ENCODE assay signal across 31 mouse cellular contexts in the genomic region with DNA sequence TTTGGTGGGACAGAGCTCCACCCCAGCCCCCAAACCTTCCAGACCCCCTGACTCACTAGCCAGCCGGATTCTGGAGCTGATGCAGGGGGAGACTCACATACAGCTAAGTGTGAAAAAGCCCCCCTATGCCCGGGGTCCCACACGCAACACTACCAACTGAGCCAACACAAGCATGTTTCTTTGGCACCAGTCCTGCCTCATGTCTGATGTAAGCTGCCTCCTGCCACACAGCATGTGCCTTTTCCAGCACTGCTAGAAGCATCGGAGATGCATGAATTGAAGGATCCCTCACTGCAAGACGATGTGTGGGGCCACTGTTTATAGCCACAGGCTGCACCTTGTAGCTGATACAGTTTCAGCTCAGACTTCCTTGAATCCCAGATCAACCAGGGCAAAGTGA. TPM values are rescaled to one million over a fixed set of nuclear protein-coding genes. Genes with fewer than 3 reads are reported as not detected.
DNase-seq lines count a peak whose midpoint lies in the region; ATAC-seq and TF ChIP-seq lines count a peak whose summit lies in the region.
"Had no signal": no experiment of that assay in that cellular context is flagged by ENCODE, and none has a peak within 500 bp of the region (broad histone marks: within the 10 kb centered on the region; RNA-seq: fewer than 3 reads in every experiment).

No protein-coding gene starts in this region.

- peak; percentile 68; the same call in 1 of the 2 replicates for ATAC-seq in forebrain, embryonic 14.5 days
- ATAC-seq in forebrain, embryonic 11.5 days (replicated peaks; ENCODE audit: low FRiP score), result no peak
- ATAC-seq: activated CD4-positive, CD25-positive, alpha-beta regulatory T cell, adult 4 months; intestine, postnatal 0 days had no signal

- no peak for TF ChIP-seq POLR2A in brain, embryonic 14.5 days (IDR thresholded peaks at IDR 0.05; ENCODE audit: borderline replicate concordance, extremely low read depth, insufficient read depth, insufficient read length, poor library complexity, severe bottlenecking)

- H3K4me2 ChIP-seq in forebrain, embryonic 14.5 days (ENCODE audit: low read length), result no peak overlapping the region
- H3K4me2 ChIP-seq in forebrain, embryonic 11.5 days (ENCODE audit: low read depth, low read length, severe bottlenecking), result no peak overlapping the region
- H3K4me2 ChIP-seq: embryonic facial prominence, embryonic 12.5 days; embryonic facial prominence, embryonic 15.5 days; heart, embryonic 11.5 days; hindbrain, embryonic 14.5 days had no signal

- no peak overlapping the region for H3K27ac ChIP-seq in forebrain, embryonic 14.5 days (ENCODE audit: low read depth, low read length)
- H3K27ac ChIP-seq in forebrain, embryonic 11.5 days (ENCODE audit: low read depth, low read length), result no peak overlapping the region
- peak overlapping the region; percentile 43; the same call in 1 of the 2 replicates for H3K27ac ChIP-seq in layer of hippocampus, adult 2 months
- H3K27ac ChIP-seq: embryonic facial prominence, embryonic 12.5 days; embryonic facial prominence, embryonic 15.5 days; hindbrain, embryonic 14.5 days had no signal

- no peaks in the 10 kb centered on the region for H3K27me3 ChIP-seq in forebrain, embryonic 14.5 days (replicated peaks; ENCODE audit: control insufficient read depth, insufficient read depth, low read length)
- H3K27me3 ChIP-seq in forebrain, embryonic 11.5 days (ENCODE audit: control insufficient read depth, insufficient read depth, low read length), result no peaks in the 10 kb centered on the region
- H3K27me3 ChIP-seq: embryonic facial prominence, embryonic 12.5 days; embryonic facial prominence, embryonic 15.5 days had no signal

- TF ChIP-seq CTCF in layer of hippocampus, adult 2 months (conservative IDR thresholded peaks at IDR 0.05), result no peak
- no peak for TF ChIP-seq CTCF in brain, embryonic 14.5 days (IDR thresholded peaks at IDR 0.05; ENCODE audit: borderline replicate concordance, extremely low read depth, insufficient read depth, insufficient read length)

- H3K4me3 ChIP-seq in forebrain, embryonic 14.5 days (ENCODE audit: low read depth, low read length), result no peak overlapping the region
- no peak overlapping the region for H3K4me3 ChIP-seq in forebrain, embryonic 11.5 days (ENCODE audit: low read depth, low read length)
- H3K4me3 ChIP-seq in layer of hippocampus, adult 2 months, result no peak overlapping the region
- H3K4me3 ChIP-seq: embryonic facial prominence, embryonic 12.5 days; embryonic facial prominence, embryonic 15.5 days had no signal

- no peak overlapping the region for H3K9ac ChIP-seq in forebrain, embryonic 14.5 days (ENCODE audit: low read length)
- H3K9ac ChIP-seq in forebrain, embryonic 11.5 days (ENCODE audit: low read length), result no peak overlapping the region
- H3K9ac ChIP-seq: embryonic facial prominence, embryonic 12.5 days; embryonic facial prominence, embryonic 15.5 days; hindbrain, embryonic 14.5 days had no signal

- WGBS in forebrain, embryonic 14.5 days, result 61% methylated on average over 5 of the region's 5 CpGs
- WGBS in forebrain, embryonic 11.5 days, result 89% methylated on average over 5 of the region's 5 CpGs

- no peaks in the 10 kb centered on the region for H3K9me3 ChIP-seq in forebrain, embryonic 14.5 days (replicated peaks; ENCODE audit: control insufficient read depth, low read length)
- H3K9me3 ChIP-seq in forebrain, embryonic 11.5 days (ENCODE audit: control insufficient read depth, low read length), result no peaks in the 10 kb centered on the region
- H3K9me3 ChIP-seq: embryonic facial prominence, embryonic 12.5 days; embryonic facial prominence, embryonic 15.5 days had no signal

- peak; percentile 70 to 75 for DNase-seq in cerebellum, postnatal 10 days
- DNase-seq in cerebellum, adult 9-10 months, result no peak
- peak; percentile 75 for DNase-seq in forebrain, embryonic 14.5 days (ENCODE audit: low spot score)
- no peak for DNase-seq in forebrain, embryonic 11.5 days (ENCODE audit: low spot score)
- no peak for DNase-seq in layer of hippocampus, adult 2 months (ENCODE audit: low spot score in 2 of 2)
- DNase-seq in layer of hippocampus, adult 11-12 months (ENCODE audit: low spot score), result no peak
- DNase-seq in brain, embryonic 14.5 days (ENCODE audit: low read depth), result peak; percentile 81
- DNase-seq in thymus, adult 18-20 months, result no peak
- DNase-seq: adrenal gland, adult 8-10 months; adrenal gland, postnatal 25 days; cerebellum, adult 2 months; cerebellum, postnatal 25 days; gastrocnemius, postnatal 10 days; gastrocnemius, postnatal 36 days; kidney, adult 2 months had no signal

- H3K4me1 ChIP-seq in forebrain, embryonic 14.5 days (ENCODE audit: control insufficient read depth, insufficient read depth, low read length), result 0 out of 2 replicates have a peak, but pooled peaks cover 4% of the 10 kb centered on the region
- H3K4me1 ChIP-seq in forebrain, embryonic 11.5 days (replicated peaks; ENCODE audit: control insufficient read depth, insufficient read depth, low read length), result no peaks in the 10 kb centered on the region
- H3K4me1 ChIP-seq: embryonic facial prominence, embryonic 15.5 days had no signal

- 0 out of 2 replicates have a peak, but pooled peaks cover 5% of the 10 kb centered on the region for H3K36me3 ChIP-seq in forebrain, embryonic 14.5 days (ENCODE audit: control insufficient read depth, insufficient read depth, low read length)
- no peaks in the 10 kb centered on the region for H3K36me3 ChIP-seq in forebrain, embryonic 11.5 days (ENCODE audit: control insufficient read depth, insufficient read depth, low read length)
- H3K36me3 ChIP-seq: embryonic facial prominence, embryonic 15.5 days had no signal

RNA-seq across cellular contexts. Expression of a gene that starts 9.3 kb away (rescaled TPM):
- polyA plus RNA-seq in forebrain, embryonic 14.5 days (2014; fragmentation: Nextera tagmentation; extraction: Ambion mirVana), result 5.9 and 6.5 TPM in 2 replicates
- 9.4 and 9.9 TPM in 2 replicates for polyA plus RNA-seq in forebrain, embryonic 11.5 days (2014; fragmentation: Nextera tagmentation; extraction: Ambion mirVana)
- 10 to 100 TPM; 44.7 to 49.4 TPM for total RNA-seq in layer of hippocampus, adult 2 months (2021)
- polyA plus RNA-seq in brain, embryonic 14.5 days (2012; rRNA removed), result 48.1 and 54.9 TPM in 2 replicates
- total RNA-seq: common myeloid progenitor, adult 5-6 weeks; granulocyte monocyte progenitor cell, adult 5-6 weeks had no signal
- polyA plus RNA-seq: activated CD4-positive, CD25-positive, alpha-beta regulatory T cell, adult 4 months had no signal

RNA-seq across cellular contexts. Expression of a gene that starts 14.6 kb away (rescaled TPM):
- 0.46 and 0.52 TPM in 2 replicates for polyA plus RNA-seq in forebrain, embryonic 14.5 days (2014; fragmentation: Nextera tagmentation; extraction: Ambion mirVana)
- 0.04 and 0.09 TPM in 2 replicates for polyA plus RNA-seq in forebrain, embryonic 11.5 days (2014; fragmentation: Nextera tagmentation; extraction: Ambion mirVana)
- 10 to 100 TPM; 15.5 to 16.6 TPM for total RNA-seq in layer of hippocampus, adult 2 months (2021)
- polyA plus RNA-seq in brain, embryonic 14.5 days (2012; rRNA removed), result 8.2 and 10.4 TPM in 2 replicates
- total RNA-seq: common myeloid progenitor, adult 5-6 weeks; granulocyte monocyte progenitor cell, adult 5-6 weeks; heart, postnatal 25 days had no signal
- polyA plus RNA-seq: activated CD4-positive, CD25-positive, alpha-beta regulatory T cell, adult 4 months; embryonic facial prominence, embryonic 15.5 days; heart, embryonic 11.5 days; heart, embryonic 14.5 days; heart, postnatal 0 days had no signal

RNA-seq across cellular contexts. Expression of a gene that starts 17.2 kb away (rescaled TPM):
- 0.14 and 0.17 TPM in 2 replicates for polyA plus RNA-seq in forebrain, embryonic 14.5 days (2014; fragmentation: Nextera tagmentation; extraction: Ambion mirVana)
- polyA plus RNA-seq in forebrain, embryonic 11.5 days (2014; fragmentation: Nextera tagmentation; extraction: Ambion mirVana), result not detected in 2 replicates
- total RNA-seq in layer of hippocampus, adult 2 months (2021), result under 1 TPM; 0.29 to 0.38 TPM
- 0.11 TPM in 1 of 2 replicates, not detected in the other for polyA plus RNA-seq in brain, embryonic 14.5 days (2012; rRNA removed)
- total RNA-seq: adrenal gland, adult 8-10 months; adrenal gland, postnatal 25 days; common myeloid progenitor, adult 5-6 weeks; ES-E14; granulocyte monocyte progenitor cell, adult 5-6 weeks; heart, adult 8-10 months; heart, postnatal 25 days had no signal
- polyA plus RNA-seq: activated CD4-positive, CD25-positive, alpha-beta regulatory T cell, adult 4 months; cerebellum, adult 2 months; embryonic facial prominence, embryonic 12.5 days; embryonic facial prominence, embryonic 15.5 days; heart, embryonic 11.5 days; heart, embryonic 14.5 days; heart, postnatal 0 days; hindbrain, embryonic 11.5 days; intestine, embryonic 14.5 days; intestine, postnatal 0 days had no signal

RNA-seq across cellular contexts. Expression of a gene that starts 36.0 kb away (rescaled TPM):
- polyA plus RNA-seq in forebrain, embryonic 14.5 days (2014; fragmentation: Nextera tagmentation; extraction: Ambion mirVana), result 1.1 and 1.2 TPM in 2 replicates
- 0.59 and 0.83 TPM in 2 replicates for polyA plus RNA-seq in forebrain, embryonic 11.5 days (2014; fragmentation: Nextera tagmentation; extraction: Ambion mirVana)
- not detected for total RNA-seq in layer of hippocampus, adult 2 months (2021)
- polyA plus RNA-seq in brain, embryonic 14.5 days (2012; rRNA removed), result 0.87 and 1.1 TPM in 2 replicates
- total RNA-seq: adrenal gland, adult 8-10 months; adrenal gland, postnatal 25 days; common myeloid progenitor, adult 5-6 weeks; gastrocnemius, adult 18-20 months; gastrocnemius, postnatal 10 days; gastrocnemius, postnatal 36 days; granulocyte monocyte progenitor cell, adult 5-6 weeks; heart, adult 8-10 months; heart, postnatal 25 days had no signal
- polyA plus RNA-seq: cerebellum, adult 2 months had no signal

RNA-seq across cellular contexts. Expression of a gene that starts 40.8 kb away (rescaled TPM):
- polyA plus RNA-seq in forebrain, embryonic 14.5 days (2014; fragmentation: Nextera tagmentation; extraction: Ambion mirVana), result 101 and 105 TPM in 2 replicates
- 59.7 and 65.2 TPM in 2 replicates for polyA plus RNA-seq in forebrain, embryonic 11.5 days (2014; fragmentation: Nextera tagmentation; extraction: Ambion mirVana)
- 10 to 100 TPM; 67.8 to 73.5 TPM for total RNA-seq in layer of hippocampus, adult 2 months (2021)
- polyA plus RNA-seq in brain, embryonic 14.5 days (2012; rRNA removed), result 68.2 and 69.2 TPM in 2 replicates

Comparison
In these comparisons a context has a peak if more than half of its experiments do, and no peak if none do; other contexts are left out.
1. DNase-seq: peak in cerebellum, postnatal 10 days (2 of 2), forebrain, embryonic 14.5 days (single experiment) and brain, embryonic 14.5 days (single experiment); none in cerebellum, adult 9-10 months (single experiment), forebrain, embryonic 11.5 days (single experiment), layer of hippocampus, adult 2 months (0 of 2), layer of hippocampus, adult 11-12 months (single experiment) and thymus, adult 18-20 months (0 of 2).